ENCODE assay signal across 21 mouse cellular contexts in genomic region chr3:50220454-50220853, GRCm38 (mm10).
A peak's percentile ranks its signal among the peaks of the same experiment; 100 is the strongest.
DNase-seq lines count a peak whose midpoint lies in the region; ATAC-seq and TF ChIP-seq lines count a peak whose summit lies in the region.
"Had no signal": no experiment of that assay in that cellular context is flagged by ENCODE, and none has a peak within 500 bp of the region (broad histone marks: within the 10 kb centered on the region; RNA-seq: fewer than 3 reads in every experiment).

No protein-coding gene starts in this region.

- 58% methylated on average over 2 of the region's 2 CpGs for WGBS in kidney, embryonic 15.5 days
- 28% methylated on average over 2 of the region's 2 CpGs for WGBS in lung, embryonic 14.5 days

- no peak overlapping the region for H3K9ac ChIP-seq in kidney, embryonic 15.5 days
- no peak overlapping the region for H3K9ac ChIP-seq in lung, embryonic 14.5 days
- H3K9ac ChIP-seq: embryonic facial prominence, embryonic 13.5 days; embryonic facial prominence, embryonic 15.5 days; forebrain, embryonic 12.5 days had no signal

- H3K9me3 ChIP-seq in kidney, embryonic 15.5 days (replicated peaks): no peaks in the 10 kb centered on the region
- no peaks in the 10 kb centered on the region for H3K9me3 ChIP-seq in lung, embryonic 14.5 days (ENCODE audit: low read depth, low read length)
- H3K9me3 ChIP-seq: embryonic facial prominence, embryonic 13.5 days; embryonic facial prominence, embryonic 15.5 days; forebrain, embryonic 10.5 days; forebrain, embryonic 12.5 days had no signal

- peak; percentile 52; the same call in 1 of the 2 replicates for ATAC-seq in kidney, embryonic 15.5 days (replicated peaks; ENCODE audit: low FRiP score)
- ATAC-seq in lung, embryonic 14.5 days (ENCODE audit: insufficient read depth): no peak
- ATAC-seq: forebrain, embryonic 14.5 days; forebrain, embryonic 16.5 days had no signal

- H3K4me3 ChIP-seq in kidney, embryonic 15.5 days (replicated peaks): no peak overlapping the region
- H3K4me3 ChIP-seq in lung, embryonic 14.5 days (ENCODE audit: low read depth, low read length): no peak overlapping the region
- H3K4me3 ChIP-seq: embryonic facial prominence, embryonic 13.5 days; embryonic facial prominence, embryonic 15.5 days; erythroblast, embryonic 14.5 days; forebrain, embryonic 10.5 days; forebrain, embryonic 12.5 days had no signal

- no peak for TF ChIP-seq CTCF in lung, embryonic 14.5 days (IDR thresholded peaks at IDR 0.05; ENCODE audit: low read depth)

- H3K4me1 ChIP-seq in kidney, embryonic 15.5 days: no peaks in the 10 kb centered on the region
- no peaks in the 10 kb centered on the region; the same call in 1 of the 2 replicates for H3K4me1 ChIP-seq in lung, embryonic 14.5 days (ENCODE audit: insufficient read depth)
- H3K4me1 ChIP-seq: embryonic facial prominence, embryonic 13.5 days; embryonic facial prominence, embryonic 15.5 days; forebrain, embryonic 10.5 days; forebrain, embryonic 12.5 days had no signal

- no peaks in the 10 kb centered on the region for H3K36me3 ChIP-seq in kidney, embryonic 15.5 days
- no peaks in the 10 kb centered on the region for H3K36me3 ChIP-seq in lung, embryonic 14.5 days (ENCODE audit: insufficient read depth)
- H3K36me3 ChIP-seq: embryonic facial prominence, embryonic 13.5 days; embryonic facial prominence, embryonic 15.5 days; forebrain, embryonic 10.5 days; forebrain, embryonic 12.5 days had no signal

- 0 out of 2 replicates have a peak overlapping the region, but pooled peaks have one; percentile 58 for H3K27ac ChIP-seq in kidney, embryonic 15.5 days
- H3K27ac ChIP-seq in lung, embryonic 14.5 days (ENCODE audit: low read depth): no peak overlapping the region
- H3K27ac ChIP-seq: embryonic facial prominence, embryonic 13.5 days; embryonic facial prominence, embryonic 15.5 days; forebrain, embryonic 10.5 days; forebrain, embryonic 12.5 days had no signal

- DNase-seq in kidney, postnatal 14 days: no peak
- DNase-seq in lung, embryonic 14.5 days: peak; percentile 3
- no peak for DNase-seq in lung, postnatal 25 days (ENCODE audit: low spot score)
- DNase-seq: adrenal gland, adult 2 months; adrenal gland, postnatal 10 days; adrenal gland, postnatal 25 days; cerebellum, adult 11 months; cerebellum, adult 18-20 months; cerebellum, adult 8-10 months; cerebellum, adult 9-11 months; cerebellum, postnatal 14 days; cerebellum, postnatal 36 days; embryo, embryonic 11 days had no signal

- H3K27me3 ChIP-seq in kidney, embryonic 15.5 days: no peaks in the 10 kb centered on the region
- H3K27me3 ChIP-seq in lung, embryonic 14.5 days (ENCODE audit: insufficient read depth, low read length): no peaks in the 10 kb centered on the region
- H3K27me3 ChIP-seq: embryonic facial prominence, embryonic 13.5 days; embryonic facial prominence, embryonic 15.5 days; forebrain, embryonic 12.5 days had no signal

- no peak overlapping the region for H3K4me2 ChIP-seq in kidney, embryonic 15.5 days
- H3K4me2 ChIP-seq in lung, embryonic 14.5 days: no peak overlapping the region
- H3K4me2 ChIP-seq: embryonic facial prominence, embryonic 13.5 days; embryonic facial prominence, embryonic 15.5 days; forebrain, embryonic 12.5 days had no signal
